Mouse (Mus musculus) liver, adult (tissue): ENCODE data around the gene Hip1r.

Source experiments
- GATA4 ChIP-seq: IDR thresholded peaks from 2 replicates; pipeline ENCODE4 v1.6.1; 2014; ENCODE audit warnings: mild to moderate bottlenecking, low read length; ENCODE audit not compliant: insufficient replicate concordance

The Hip1r gene

GRCm38 (mm10) chr5:124001274-124001673, 27.8 kb downstream of the Hip1r start:
- TF ChIP-seq GATA4: no peak

GRCm38 (mm10) chr5:124002876-124003275, 29.4 kb downstream of the Hip1r start:
- TF ChIP-seq GATA4: no peak

GRCm38 (mm10) chr5:124003375-124003774, 29.9 kb downstream of the Hip1r start:
- no peak for TF ChIP-seq GATA4

- peak; percentile 70; the same call in 1 of the 2 replicates for TF ChIP-seq GATA4
These were observed 31.1 kb downstream of the Hip1r start for GRCm38 (mm10) chr5:124004356-124005150.

GRCm38 (mm10) chr5:124005151-124005500, 31.7 kb downstream of the Hip1r start:
- no peak for TF ChIP-seq GATA4

- TF ChIP-seq GATA4: no peak
These were observed 32.2 kb downstream of the Hip1r start for GRCm38 (mm10) chr5:124005591-124005990.

- no peak for TF ChIP-seq GATA4
These were observed 32.9 kb downstream of the Hip1r start for GRCm38 (mm10) chr5:124006082-124006873.

- TF ChIP-seq GATA4: no peak
These were observed 33.6 kb downstream of the Hip1r start for GRCm38 (mm10) chr5:124006891-124007491.

- TF ChIP-seq GATA4: no peak
These were observed 36.6 kb downstream of the Hip1r start for GRCm38 (mm10) chr5:124010077-124010476.

- TF ChIP-seq GATA4: no peak
These were observed 37.7 kb downstream of the Hip1r start for GRCm38 (mm10) chr5:124010910-124011655.

- TF ChIP-seq GATA4: no peak
These were observed 38.5 kb downstream of the Hip1r start for GRCm38 (mm10) chr5:124011927-124012326.

GRCm38 (mm10) chr5:124012885-124013284, 39.5 kb downstream of the Hip1r start:
- TF ChIP-seq GATA4: no peak

GRCm38 (mm10) chr5:124013747-124014146, 40.3 kb downstream of the Hip1r start:
- no peak for TF ChIP-seq GATA4

- no peak for TF ChIP-seq GATA4
These were observed 40.8 kb downstream of the Hip1r start for GRCm38 (mm10) chr5:124014180-124014579.

GRCm38 (mm10) chr5:124014791-124015251, 41.4 kb downstream of the Hip1r start:
- TF ChIP-seq GATA4: no peak
